Mouse (Mus musculus) kidney, postnatal 0 days (tissue): ENCODE measurements around the gene Cel. TPM values are rescaled to one million over a fixed set of nuclear protein-coding genes. Genes with fewer than 3 reads are reported as not detected.

ENCODE experiments used
- ATAC-seq: fragments of 200-750 bp; cut with Nextera tagmentation; replicated peaks from 2 replicates; pipeline ENCODE4 v1.8.0; 2017; ENCODE audit warnings: low read depth, moderate number of reproducible peaks, moderate TSS enrichment, moderate library complexity; ENCODE audit not compliant: low FRiP score
- DNase-seq: peaks from one replicate; pipeline ENCODE4 v3.0.0-alpha.2; 2016; ENCODE audit warnings: low spot score
- H3K27ac ChIP-seq: fragments of 300-500 bp; sonication (generic); 2 replicates; pipeline ENCODE4 v1.5.1; 2014; ENCODE audit warnings: mild to moderate bottlenecking
- H3K27me3 ChIP-seq: fragments of 300-500 bp; sonication (generic); 2 replicates; pipeline ENCODE4 v1.6.1; 2014; ENCODE audit warnings: low read length, mixed read lengths; ENCODE audit not compliant: insufficient read depth
- H3K36me3 ChIP-seq: fragments of 300-500 bp; sonication (generic); 2 replicates; pipeline ENCODE4 v1.6.1; 2014; ENCODE audit warnings: low read length, mixed read lengths; ENCODE audit not compliant: insufficient read depth
- H3K4me1 ChIP-seq: fragments of 300-500 bp; sonication (generic); replicated peaks from 2 replicates; pipeline ENCODE4 v1.6.1; 2014; ENCODE audit warnings: antibody characterized with exemption, low read length, mixed read lengths; ENCODE audit not compliant: insufficient read depth
- H3K4me2 ChIP-seq: fragments of 300-500 bp; sonication (generic); 2 replicates; pipeline ENCODE4 v1.6.1; 2014; ENCODE audit warnings: mild to moderate bottlenecking, low read length, moderate library complexity, mixed read lengths
- H3K4me3 ChIP-seq: fragments of 300-500 bp; sonication (generic); replicated peaks from 2 replicates; pipeline ENCODE4 v1.5.1; 2014; ENCODE audit warnings: low read depth, low read length
- H3K9ac ChIP-seq: fragments of 300-500 bp; sonication (generic); 2 replicates; pipeline ENCODE4 v1.6.1; 2014; ENCODE audit warnings: low read depth, low read length
- H3K9me3 ChIP-seq: fragments of 300-500 bp; sonication (generic); replicated peaks from 2 replicates; pipeline ENCODE4 v1.6.1; 2016; ENCODE audit warnings: low read length, inconsistent platforms, mixed read lengths
- CTCF ChIP-seq: IDR thresholded peaks from 2 replicates; pipeline ENCODE4 v1.5.1; 2016; ENCODE audit warnings: antibody characterized with exemption, low read depth, mild to moderate bottlenecking, moderate library complexity
- WGBS: fragments of 180-500 bp; shearing (Covaris S2); extraction: QIAGEN DNeasy Blood & Tissue Kit; methylation state at CpG from one replicate; pipeline ENCODE4 v1.1.7; 2014; 5-methylcytosine and 5-hydroxymethylcytosine counted together
- polyA plus RNA-seq: library from polyadenylated mRNA; unstranded; fragments of >200 nt; fragmentation: Nextera tagmentation; extraction: Ambion mirVana; gene quantifications from 2 replicates; pipeline ENCODE4 v1.2.1, GENCODE M21; 2015

Cel gene
- polyA plus RNA-seq, 1 experiment from 2014 or later = not detected

DNA sequence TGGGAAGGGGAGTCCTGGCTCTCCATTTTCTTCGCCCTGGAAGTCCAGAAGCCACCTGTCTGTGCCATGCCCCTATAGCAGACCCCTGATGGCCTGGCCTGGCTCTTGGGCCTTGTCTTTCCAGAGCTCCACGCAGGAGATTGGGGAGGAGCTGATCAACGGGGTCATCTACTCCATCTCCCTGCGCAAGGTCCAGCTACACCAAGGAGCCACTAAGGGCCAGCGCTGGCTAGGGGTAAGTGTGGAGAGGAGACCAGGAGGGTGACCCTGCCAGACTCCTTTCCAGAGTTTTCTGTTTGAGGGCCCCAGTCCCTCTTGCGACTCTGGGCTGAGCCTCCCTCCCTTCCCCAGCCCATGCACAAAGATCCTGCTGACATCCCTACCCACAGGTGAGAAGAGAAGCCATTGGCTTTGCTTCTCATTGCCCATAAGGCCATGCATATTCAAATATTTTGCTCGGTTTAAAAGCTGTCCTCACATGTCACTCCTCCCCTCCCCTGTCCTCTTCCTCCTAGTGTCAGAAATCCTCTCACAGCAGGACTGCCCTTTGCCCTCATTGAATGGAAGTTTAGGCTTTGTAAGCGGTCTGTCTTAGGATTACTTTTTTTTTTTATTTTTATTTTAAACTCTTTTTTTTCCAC is 22.5 kb downstream of the Cel start:
- Histone ChIP-seq H3K4me3 (no peak overlapping the region), H3K4me2 (no peak overlapping the region), H3K27ac (no peak overlapping the region), H3K36me3 (peaks cover 29% of the 10 kb centered on the region; the same call in 1 of the 2 replicates), H3K9ac (no peak overlapping the region), H3K9me3 (no peaks in the 10 kb centered on the region), H3K27me3 (no peaks in the 10 kb centered on the region), H3K4me1 (peaks cover 12% of the 10 kb centered on the region)
- ATAC-seq (no peak), DNase-seq (no peak)
- WGBS = 85% methylated on average over 8 of the region's 8 CpGs
- no peak for TF ChIP-seq CTCF

DNA sequence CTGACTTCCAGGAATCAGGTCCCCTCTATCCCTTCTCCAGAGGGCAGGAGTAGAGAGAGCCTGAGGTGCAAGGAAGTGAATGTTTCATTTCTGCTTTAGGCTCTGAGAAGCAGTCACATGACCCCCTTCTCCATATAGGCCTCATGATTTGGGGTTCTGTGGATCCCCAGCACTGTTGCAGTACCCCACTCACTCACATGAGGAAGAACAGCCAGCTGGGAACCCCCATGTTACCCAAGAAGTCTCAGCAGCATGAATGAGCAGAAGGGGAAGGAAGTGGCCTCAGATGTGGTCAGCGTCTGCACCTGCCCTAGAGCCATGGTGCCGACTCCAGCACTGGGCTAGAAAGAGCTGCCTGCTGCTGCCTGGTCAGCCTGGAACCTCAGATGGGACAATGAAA is 23.3 kb downstream of the Cel start:
- H3K27ac ChIP-seq = no peak overlapping the region
- no peaks in the 10 kb centered on the region for H3K9me3 ChIP-seq
- peaks cover 22% of the 10 kb centered on the region; the same call in 1 of the 2 replicates for H3K36me3 ChIP-seq
- no peak overlapping the region for H3K4me3 ChIP-seq
- ATAC-seq (no peak), DNase-seq (no peak)
- no peak for TF ChIP-seq CTCF
- H3K4me2 ChIP-seq = no peak overlapping the region
- WGBS = 69% methylated on average over 2 of the region's 2 CpGs
- H3K9ac ChIP-seq = 0 out of 2 replicates have a peak overlapping the region, but pooled peaks have one; percentile 13
- H3K4me1 ChIP-seq = peaks cover 13% of the 10 kb centered on the region
- no peaks in the 10 kb centered on the region for H3K27me3 ChIP-seq

DNA sequence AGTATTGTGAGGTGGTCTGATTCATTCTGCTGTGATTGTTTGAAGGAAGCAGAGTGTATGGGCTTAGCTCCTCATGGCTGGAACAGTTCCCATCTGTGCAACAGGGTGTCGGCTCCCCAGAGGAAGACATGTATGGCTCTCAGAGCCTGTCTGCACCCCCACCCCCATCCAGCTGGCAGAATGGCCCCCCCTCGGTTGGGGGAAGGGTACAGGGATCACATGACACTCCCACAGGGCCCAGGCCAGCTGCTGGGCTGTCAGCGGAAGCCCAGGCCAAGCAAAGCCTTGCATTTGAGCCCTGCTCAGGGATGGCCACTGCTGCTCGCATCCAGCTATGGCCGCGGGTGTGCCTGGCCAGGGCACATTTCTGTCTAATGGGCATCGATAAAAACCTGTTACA is 24.0 kb downstream of the Cel start:
- peaks cover 15% of the 10 kb centered on the region; the same call in 1 of the 2 replicates for H3K36me3 ChIP-seq
- no peaks in the 10 kb centered on the region for H3K9me3 ChIP-seq
- peaks cover 16% of the 10 kb centered on the region for H3K4me1 ChIP-seq
- ATAC-seq (peak; percentile 36; the same call in 1 of the 2 replicates), DNase-seq (no peak)
- no peak overlapping the region for H3K9ac ChIP-seq
- no peak overlapping the region for H3K4me3 ChIP-seq
- WGBS = 38% methylated on average over 7 of the region's 7 CpGs
- no peaks in the 10 kb centered on the region for H3K27me3 ChIP-seq
- H3K27ac ChIP-seq = no peak overlapping the region; the same call in 1 of the 2 replicates
- no peak overlapping the region for H3K4me2 ChIP-seq
- TF ChIP-seq CTCF = no peak

DNA sequence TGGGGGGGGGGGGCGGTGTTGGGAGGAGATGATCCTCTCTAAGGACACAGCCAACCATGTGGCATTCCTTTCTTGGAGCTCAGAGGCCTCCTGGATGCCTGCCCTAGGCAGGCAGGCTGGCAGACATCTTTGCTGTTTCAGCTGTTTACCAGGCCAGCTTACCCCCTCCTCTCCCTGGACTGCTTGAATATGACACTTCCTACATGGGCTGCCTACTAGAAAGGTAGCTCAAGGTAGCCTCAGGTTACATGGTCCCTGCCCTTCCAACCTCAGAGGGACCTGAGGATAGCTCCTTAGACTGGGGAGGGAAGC is 24.4 kb downstream of the Cel start:
- H3K9me3 ChIP-seq = no peaks in the 10 kb centered on the region
- H3K27ac ChIP-seq = no peak overlapping the region; the same call in 1 of the 2 replicates
- no peak for DNase-seq
- H3K9ac ChIP-seq = no peak overlapping the region
- H3K36me3 ChIP-seq = peaks cover 10% of the 10 kb centered on the region; the same call in 1 of the 2 replicates
- ATAC-seq = no peak
- H3K4me2 ChIP-seq = no peak overlapping the region
- no peak overlapping the region for H3K4me3 ChIP-seq
- no peaks in the 10 kb centered on the region for H3K27me3 ChIP-seq
- peaks cover 18% of the 10 kb centered on the region for H3K4me1 ChIP-seq
- no peak for TF ChIP-seq CTCF
- WGBS = 75% methylated on average over 1 of the region's 1 CpGs

DNA sequence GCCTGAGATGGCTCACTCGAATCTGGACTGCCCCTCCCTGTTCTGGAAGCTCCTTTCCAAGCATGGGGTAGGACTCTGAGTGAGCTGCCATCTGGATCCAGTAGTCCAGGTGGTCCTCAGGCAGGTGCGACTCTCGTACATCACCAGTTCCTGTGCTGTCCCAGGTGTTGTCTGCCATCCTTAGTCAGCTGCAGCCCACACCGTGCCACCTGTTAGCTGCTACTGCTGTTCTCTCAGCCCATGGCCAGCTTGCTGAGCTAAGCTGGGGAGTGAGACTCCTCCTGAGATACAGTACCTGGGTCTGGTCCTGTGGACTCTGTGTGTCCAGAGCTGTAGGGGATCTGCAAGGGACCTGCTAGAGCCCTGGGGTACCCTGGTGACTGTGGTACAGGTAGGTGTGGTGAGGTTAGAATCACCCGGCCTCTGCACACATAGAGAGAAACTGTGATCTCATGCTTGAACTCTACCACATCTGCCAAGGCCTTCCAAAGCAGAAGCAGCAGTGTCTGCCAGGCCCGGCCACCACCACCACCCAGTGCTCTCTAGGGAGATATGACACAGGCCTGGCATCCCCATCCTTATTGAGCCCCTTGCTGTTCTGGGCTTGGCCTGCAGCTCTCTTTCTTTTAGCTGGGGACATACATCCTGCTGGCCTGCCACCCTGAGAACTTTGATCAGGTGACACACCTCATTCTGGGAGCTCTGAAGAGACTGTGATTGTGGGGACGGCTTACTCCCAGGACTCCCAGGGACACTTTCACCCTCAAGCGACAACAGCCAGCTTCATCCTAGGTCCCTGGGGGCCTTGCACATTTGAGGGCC is 25.0 kb downstream of the Cel start:
- H3K27ac ChIP-seq = no peak overlapping the region
- H3K4me3 ChIP-seq = no peak overlapping the region
- H3K4me1 ChIP-seq = peaks cover 18% of the 10 kb centered on the region
- H3K27me3 ChIP-seq = no peaks in the 10 kb centered on the region
- no peak overlapping the region for H3K4me2 ChIP-seq
- ATAC-seq (no peak), DNase-seq (no peak)
- H3K9ac ChIP-seq = no peak overlapping the region
- H3K9me3 ChIP-seq = no peaks in the 10 kb centered on the region
- no peak for TF ChIP-seq CTCF
- peaks cover 8% of the 10 kb centered on the region; the same call in 1 of the 2 replicates for H3K36me3 ChIP-seq
- WGBS = 80% methylated on average over 8 of the region's 8 CpGs

DNA sequence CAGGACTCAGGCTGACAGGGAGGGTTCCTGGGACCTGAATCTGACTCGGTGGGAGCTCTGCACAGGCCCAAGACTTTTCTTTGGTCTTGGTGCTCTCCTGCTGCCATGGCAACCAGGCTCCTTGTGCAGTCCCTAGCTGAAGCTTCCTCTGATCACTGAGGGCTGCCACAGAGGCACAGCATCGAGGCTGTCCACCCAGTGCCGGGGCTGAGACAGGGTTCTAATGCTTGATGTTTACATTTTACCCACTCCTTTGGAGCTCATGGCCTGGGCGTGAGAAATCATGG is 25.6 kb downstream of the Cel start:
- Histone ChIP-seq H3K9me3 (no peaks in the 10 kb centered on the region), H3K27me3 (no peaks in the 10 kb centered on the region), H3K36me3 (peaks cover 5% of the 10 kb centered on the region; the same call in 1 of the 2 replicates), H3K4me3 (no peak overlapping the region), H3K4me2 (no peak overlapping the region), H3K9ac (no peak overlapping the region), H3K4me1 (peaks cover 23% of the 10 kb centered on the region), H3K27ac (no peak overlapping the region)
- TF ChIP-seq CTCF = no peak
- DNase-seq (no peak), ATAC-seq (no peak)
- 47% methylated on average over 4 of the region's 4 CpGs for whole genome bisulfite sequencing
